Mouse (Mus musculus) liver, postnatal 0 days (tissue): ENCODE measurements around the gene Gm28870. TPM values are rescaled to one million over a fixed set of nuclear protein-coding genes. Genes with fewer than 3 reads are reported as not detected.
"Not testable (repeated sequence)": the region's sequence is repeated elsewhere in the genome, so short reads cannot be mapped to it uniquely, and the experiment has no call there.

Experiments
- ATAC-seq: fragments of 200-750 bp; cut with Nextera tagmentation; 2 replicates; pipeline ENCODE4 v1.8.0; 2017; ENCODE audit warnings: mild to moderate bottlenecking, moderate library complexity
- DNase-seq: peaks from one replicate; pipeline ENCODE4 v3.0.0-alpha.2; 2016
- H3K27ac ChIP-seq: fragments of 300-500 bp; sonication (generic); 2 replicates; pipeline ENCODE4 v1.5.1; 2014; ENCODE audit warnings: antibody characterized with exemption, moderate library complexity, mild to moderate bottlenecking, low read depth
- H3K27me3 ChIP-seq: fragments of 300-500 bp; sonication (generic); 2 replicates; pipeline ENCODE4 v1.6.1; 2014; ENCODE audit warnings: low read length, control low read depth, mixed read lengths; ENCODE audit not compliant: insufficient read depth
- H3K36me3 ChIP-seq: fragments of 300-500 bp; sonication (generic); replicated peaks from 2 replicates; pipeline ENCODE4 v1.6.1; 2014; ENCODE audit warnings: mild to moderate bottlenecking, control low read depth, low read length, moderate library complexity, mixed read lengths; ENCODE audit not compliant: insufficient read depth
- H3K4me1 ChIP-seq: fragments of 300-500 bp; sonication (generic); 2 replicates; pipeline ENCODE4 v1.6.1; 2014; ENCODE audit warnings: antibody characterized with exemption, mild to moderate bottlenecking, control low read depth; ENCODE audit not compliant: insufficient read depth
- H3K4me2 ChIP-seq: fragments of 300-500 bp; sonication (generic); 2 replicates; pipeline ENCODE4 v1.6.1; 2014; ENCODE audit warnings: low read depth, mild to moderate bottlenecking, low read length, moderate library complexity, mixed read lengths
- H3K4me3 ChIP-seq: fragments of 300-500 bp; sonication (generic); 2 replicates; pipeline ENCODE4 v1.5.1; 2014; ENCODE audit warnings: low read depth, low read length
- H3K9ac ChIP-seq: fragments of 300-500 bp; sonication (generic); replicated peaks from 2 replicates; pipeline ENCODE4 v1.6.1; 2014; ENCODE audit warnings: mild to moderate bottlenecking, moderate library complexity
- H3K9me3 ChIP-seq: fragments of 300-500 bp; sonication (generic); 2 replicates; pipeline ENCODE4 v1.6.1; 2016; ENCODE audit warnings: mild to moderate bottlenecking, control low read depth, low read length, mixed read lengths
- WGBS: fragments of 180-500 bp; shearing (Covaris S2); extraction: QIAGEN DNeasy Blood & Tissue Kit; methylation state at CpG from one replicate; pipeline ENCODE4 v1.1.7; 2014; ENCODE audit not compliant: insufficient replicate concordance; 5-methylcytosine and 5-hydroxymethylcytosine counted together
- polyA plus RNA-seq: library from polyadenylated mRNA; unstranded; fragments of >200 nt; fragmentation: Nextera tagmentation; extraction: Ambion mirVana; gene quantifications from 2 replicates; pipeline ENCODE4 v1.2.1, GENCODE M21; 2015

Gene Gm28870
- polyA plus RNA-seq = not detected in 2 replicates

- not testable (repeated sequence) for H3K9me3 ChIP-seq, H3K4me2 ChIP-seq, H3K4me3 ChIP-seq, ATAC-seq, H3K4me1 ChIP-seq, H3K9ac ChIP-seq, H3K36me3 ChIP-seq, H3K27me3 ChIP-seq, DNase-seq, H3K27ac ChIP-seq
- WGBS = no CpG with 5 or more reads among the region's 2 CpGs
Observed at GRCm38 (mm10) chrY:50096976-50097375, at the start of gene Gm28870. Gene Gm28870 (plus strand): TSS chrY:50097276.
